Mouse (Mus musculus) G1E-ER4 (cell line): ENCODE data around the gene Ncoa5. TPM values are rescaled to one million over a fixed set of nuclear protein-coding genes. Genes with fewer than 3 reads are reported as not detected.

Experiments used
- GATA1 ChIP-seq: IDR thresholded peaks from one replicate; pipeline ENCODE4 v1.8.0; 2012; ENCODE audit warnings: low read length, inconsistent platforms
- polyA plus RNA-seq: library from polyadenylated mRNA; stranded (reverse); fragments of >175 nt; gene quantifications from 2 replicates; pipeline ENCODE4 v1.2.3, GENCODE M21; 2012

Ncoa5 gene
- polyA plus RNA-seq, 1 experiment, result 50.0 TPM

GRCm38 (mm10) chr2:164986371-164987027, 48.2 kb downstream of the Ncoa5 start:
- no peak for TF ChIP-seq GATA1

GRCm38 (mm10) chr2:164985962-164986361, 48.7 kb downstream of the Ncoa5 start:
- no peak for TF ChIP-seq GATA1

GRCm38 (mm10) chr2:164979749-164980148, 54.9 kb downstream of the Ncoa5 start:
- no peak for TF ChIP-seq GATA1

- no peak for TF ChIP-seq GATA1
Measured at GRCm38 (mm10) chr2:164975611-164976010, 59.1 kb downstream of the Ncoa5 start.

- no peak for TF ChIP-seq GATA1
Measured at GRCm38 (mm10) chr2:164972646-164973045, 62.0 kb downstream of the Ncoa5 start.

GRCm38 (mm10) chr2:164970631-164971196, 64.0 kb downstream of the Ncoa5 start:
- TF ChIP-seq GATA1, result no peak

- no peak for TF ChIP-seq GATA1
Measured at GRCm38 (mm10) chr2:164969348-164969781, 65.3 kb downstream of the Ncoa5 start.

GRCm38 (mm10) chr2:164968451-164968851, 66.2 kb downstream of the Ncoa5 start:
- TF ChIP-seq GATA1, result no peak

GRCm38 (mm10) chr2:164967761-164968440, 66.8 kb downstream of the Ncoa5 start:
- no peak for TF ChIP-seq GATA1

- no peak for TF ChIP-seq GATA1
Measured at GRCm38 (mm10) chr2:164967193-164967592, 67.5 kb downstream of the Ncoa5 start.

GRCm38 (mm10) chr2:164966381-164966780, 68.3 kb downstream of the Ncoa5 start:
- TF ChIP-seq GATA1, result no peak

GRCm38 (mm10) chr2:164964981-164965380, 69.7 kb downstream of the Ncoa5 start:
- TF ChIP-seq GATA1, result no peak

GRCm38 (mm10) chr2:164964242-164964894, 70.3 kb downstream of the Ncoa5 start:
- TF ChIP-seq GATA1, result no peak

- no peak for TF ChIP-seq GATA1
Measured at GRCm38 (mm10) chr2:164962183-164962580, 72.5 kb downstream of the Ncoa5 start.

- no peak for TF ChIP-seq GATA1
Measured at GRCm38 (mm10) chr2:164961506-164962182, 73.0 kb downstream of the Ncoa5 start.
